Mouse (Mus musculus) neural tube, embryonic 14.5 days (tissue): ENCODE results near the gene Nf2. TPM values are rescaled to one million over a fixed set of nuclear protein-coding genes. Genes with fewer than 3 reads are reported as not detected.

Experiments used
- ATAC-seq: fragments of 200-750 bp; cut with Nextera tagmentation; 2 replicates; pipeline ENCODE4 v1.8.0; 2017; ENCODE audit warnings: low read depth, mild to moderate bottlenecking, moderate TSS enrichment, moderate library complexity
- H3K27ac ChIP-seq: fragments of 300-500 bp; sonication (generic); 2 replicates; pipeline ENCODE4 v1.5.1; 2014; ENCODE audit warnings: low read depth, mild to moderate bottlenecking, control low read depth, low read length, moderate library complexity, mixed read lengths
- H3K27me3 ChIP-seq: fragments of 300-500 bp; sonication (generic); 2 replicates; pipeline ENCODE4 v1.6.1; 2014; ENCODE audit warnings: low read length; ENCODE audit not compliant: control insufficient read depth, insufficient read depth
- H3K36me3 ChIP-seq: fragments of 300-500 bp; sonication (generic); 2 replicates; pipeline ENCODE4 v1.6.1; 2014; ENCODE audit warnings: low read length, mixed read lengths; ENCODE audit not compliant: control insufficient read depth, insufficient read depth
- H3K4me1 ChIP-seq: fragments of 300-500 bp; sonication (generic); 2 replicates; pipeline ENCODE4 v1.6.1; 2014; ENCODE audit warnings: low read length; ENCODE audit not compliant: control insufficient read depth, insufficient read depth
- H3K4me2 ChIP-seq: fragments of 300-500 bp; sonication (generic); 2 replicates; pipeline ENCODE4 v1.6.1; 2014; ENCODE audit warnings: mild to moderate bottlenecking, low read depth, low read length, control low read depth
- H3K4me3 ChIP-seq: fragments of 300-500 bp; sonication (generic); 2 replicates; pipeline ENCODE4 v1.5.1; 2014; ENCODE audit warnings: low read depth, low read length, control low read depth, mixed read lengths
- H3K9ac ChIP-seq: fragments of 300-500 bp; sonication (generic); replicated peaks from 2 replicates; pipeline ENCODE4 v1.6.1; 2014; ENCODE audit warnings: low read depth, mild to moderate bottlenecking, control low read depth, low read length, mixed read lengths
- H3K9me3 ChIP-seq: fragments of 300-500 bp; sonication (generic); 2 replicates; pipeline ENCODE4 v1.6.1; 2016; ENCODE audit warnings: low read length; ENCODE audit not compliant: control insufficient read depth
- WGBS: fragments of 180-500 bp; shearing (Covaris S2); extraction: QIAGEN DNeasy Blood & Tissue Kit; methylation state at CpG from one replicate; pipeline ENCODE4 v1.1.7; 2014; 5-methylcytosine and 5-hydroxymethylcytosine counted together
- polyA plus RNA-seq: library from polyadenylated mRNA; unstranded; fragments of >200 nt; fragmentation: Nextera tagmentation; extraction: Ambion mirVana; gene quantifications from 2 replicates; pipeline ENCODE4 v1.2.1, GENCODE M21; 2014

Gene Nf2
- polyA plus RNA-seq: 52.3 and 69.5 TPM in 2 replicates

DNA sequence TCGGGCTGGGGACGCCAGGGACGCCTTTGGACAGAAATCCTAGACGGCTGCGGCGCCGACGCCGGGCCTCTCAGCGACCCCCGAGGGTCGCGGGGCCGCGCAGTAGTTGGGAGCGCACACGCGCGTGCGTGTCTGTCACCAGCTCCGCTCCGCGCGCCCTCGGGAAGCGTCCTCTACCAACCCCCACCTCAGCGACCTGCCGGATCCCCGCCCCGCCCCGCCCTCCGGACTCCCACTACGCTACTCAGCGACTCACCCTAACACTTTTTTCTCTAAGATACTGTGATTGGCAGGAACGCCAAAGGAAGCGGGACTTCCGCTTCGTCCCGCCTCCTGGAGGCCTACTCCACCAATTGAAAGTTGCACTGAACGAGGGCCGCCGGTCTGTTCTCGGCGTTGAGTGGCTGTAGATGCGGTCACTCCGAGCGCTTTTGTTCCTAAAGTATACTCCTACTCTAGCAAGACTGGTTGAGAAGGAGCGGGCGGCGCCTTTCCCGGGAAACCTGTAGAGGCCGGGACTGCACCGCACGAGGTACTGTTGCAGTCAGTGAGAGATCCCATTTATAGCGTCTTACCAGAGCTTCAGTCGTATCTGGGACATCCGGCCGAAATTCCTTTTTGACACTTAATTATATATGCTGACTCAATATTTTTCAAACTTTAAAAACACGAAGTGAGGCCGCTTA, at the start of gene Nf2:
Gene Nf2 (minus strand): TSS at position 279 of the 686 bp plus-strand sequence.
- H3K9me3 ChIP-seq: no peaks in the 10 kb centered on the region
- H3K9ac ChIP-seq: peak within 1 kb of the TSS; percentile 86
- peak; percentile 99 for ATAC-seq
- H3K4me3 ChIP-seq: peak within 1 kb of the TSS; percentile 93
- peaks cover 16% of the 10 kb centered on the region; the same call in 1 of the 2 replicates for H3K4me1 ChIP-seq
- H3K27ac ChIP-seq: peak within 1 kb of the TSS; percentile 74; the same call in 1 of the 2 replicates
- under 1% methylated on average over 49 of the region's 60 CpGs for WGBS
- peak within 1 kb of the TSS; percentile 56 for H3K4me2 ChIP-seq
- no peaks in the 10 kb centered on the region for H3K36me3 ChIP-seq
- H3K27me3 ChIP-seq: no peaks in the 10 kb centered on the region

- Histone ChIP-seq H3K4me1 (peaks cover 3% of the 10 kb centered on the region; the same call in 1 of the 2 replicates), H3K36me3 (peaks cover 30% of the 10 kb centered on the region), H3K4me3 (peak within 1 kb of the TSS; percentile 58), H3K27ac (peak within 1 kb of the TSS; percentile 81), H3K9me3 (no peaks in the 10 kb centered on the region), H3K4me2 (peak within 1 kb of the TSS; percentile 82), H3K9ac (peak within 1 kb of the TSS; percentile 79), H3K27me3 (no peaks in the 10 kb centered on the region)
- peak; percentile 95 for ATAC-seq
- 3% methylated on average over 52 of the region's 52 CpGs for WGBS
Measured at GRCm38 (mm10) chr11:4894848-4895816, 45.8 kb upstream of the Nf2 start, which contains the start of gene Thoc5. TSS of gene Thoc5 (plus strand) at chr11:4895320.

GRCm38 (mm10) chr11:4886987-4887386, 37.7 kb upstream of the Nf2 start:
- H3K4me1 ChIP-seq: no peaks in the 10 kb centered on the region
- 90% methylated on average over 3 of the region's 3 CpGs for WGBS
- no peak overlapping the region for H3K27ac ChIP-seq
- H3K9ac ChIP-seq: no peak overlapping the region
- H3K4me2 ChIP-seq: no peak overlapping the region
- ATAC-seq: no peak
- no peak overlapping the region for H3K4me3 ChIP-seq
- H3K36me3 ChIP-seq: peaks cover 43% of the 10 kb centered on the region
- no peaks in the 10 kb centered on the region for H3K27me3 ChIP-seq
- H3K9me3 ChIP-seq: no peaks in the 10 kb centered on the region

- Histone ChIP-seq H3K4me3 (no peak overlapping the region), H3K27ac (no peak overlapping the region), H3K27me3 (no peaks in the 10 kb centered on the region), H3K9me3 (no peaks in the 10 kb centered on the region), H3K9ac (no peak overlapping the region), H3K4me2 (no peak overlapping the region), H3K4me1 (no peaks in the 10 kb centered on the region), H3K36me3 (peaks cover 34% of the 10 kb centered on the region)
- WGBS: 77% methylated on average over 2 of the region's 2 CpGs
- no peak for ATAC-seq
Measured at GRCm38 (mm10) chr11:4885385-4885903, 36.1 kb upstream of the Nf2 start.

- 43% methylated on average over 14 of the region's 14 CpGs for WGBS
- Histone ChIP-seq H3K4me2 (no peak overlapping the region), H3K9ac (no peak overlapping the region), H3K27me3 (no peaks in the 10 kb centered on the region), H3K4me3 (no peak overlapping the region), H3K36me3 (peaks cover 17% of the 10 kb centered on the region; the same call in 1 of the 2 replicates), H3K27ac (no peak overlapping the region), H3K9me3 (no peaks in the 10 kb centered on the region), H3K4me1 (no peaks in the 10 kb centered on the region)
- ATAC-seq: no peak
Measured at GRCm38 (mm10) chr11:4882892-4883627, 33.7 kb upstream of the Nf2 start.

- H3K9me3 ChIP-seq: no peaks in the 10 kb centered on the region
- no peak for ATAC-seq
- 89% methylated on average over 4 of the region's 4 CpGs for WGBS
Measured at GRCm38 (mm10) chr11:4881087-4881486, 31.8 kb upstream of the Nf2 start.

DNA sequence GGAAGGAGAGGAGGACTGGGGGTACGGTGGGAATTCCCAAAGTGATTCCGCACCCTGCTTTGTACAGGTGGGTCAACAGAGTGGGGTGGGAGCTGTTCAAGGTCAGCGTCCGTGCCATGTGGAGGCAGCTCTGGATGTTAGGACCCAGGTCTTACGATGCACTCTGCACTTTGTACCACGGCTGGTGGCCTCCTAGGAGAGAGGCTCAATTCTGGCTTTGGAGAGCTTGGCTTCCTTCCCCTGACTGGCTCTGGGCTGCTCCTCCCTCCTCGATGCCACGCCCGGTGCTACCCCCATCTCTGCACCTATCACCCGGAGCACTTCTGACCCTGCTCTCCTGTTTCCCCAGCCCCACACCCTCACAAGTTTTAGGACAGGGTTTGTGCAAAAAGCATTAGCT, 25.2 kb upstream of the Nf2 start:
- H3K27me3 ChIP-seq: no peaks in the 10 kb centered on the region
- peak overlapping the region; percentile 59 for H3K4me3 ChIP-seq
- peak; percentile 42; the same call in 1 of the 2 replicates for ATAC-seq
- peak overlapping the region; percentile 60 for H3K4me2 ChIP-seq
- H3K9ac ChIP-seq: peak overlapping the region; percentile 79
- WGBS: 8% methylated on average over 10 of the region's 10 CpGs
- H3K27ac ChIP-seq: no peak overlapping the region
- H3K9me3 ChIP-seq: no peaks in the 10 kb centered on the region
- peaks cover 6% of the 10 kb centered on the region; the same call in 1 of the 2 replicates for H3K4me1 ChIP-seq
- H3K36me3 ChIP-seq: no peaks in the 10 kb centered on the region

More at GRCm38 (mm10) chr11:4881087-4881486, 31.8 kb upstream of the Nf2 start:
- no peak overlapping the region for H3K27ac ChIP-seq
- no peaks in the 10 kb centered on the region for H3K27me3 ChIP-seq
- H3K4me3 ChIP-seq: no peak overlapping the region
- H3K4me1 ChIP-seq: no peaks in the 10 kb centered on the region
- no peak overlapping the region for H3K9ac ChIP-seq
- no peak overlapping the region for H3K4me2 ChIP-seq
- peaks cover 14% of the 10 kb centered on the region; the same call in 1 of the 2 replicates for H3K36me3 ChIP-seq

DNA sequence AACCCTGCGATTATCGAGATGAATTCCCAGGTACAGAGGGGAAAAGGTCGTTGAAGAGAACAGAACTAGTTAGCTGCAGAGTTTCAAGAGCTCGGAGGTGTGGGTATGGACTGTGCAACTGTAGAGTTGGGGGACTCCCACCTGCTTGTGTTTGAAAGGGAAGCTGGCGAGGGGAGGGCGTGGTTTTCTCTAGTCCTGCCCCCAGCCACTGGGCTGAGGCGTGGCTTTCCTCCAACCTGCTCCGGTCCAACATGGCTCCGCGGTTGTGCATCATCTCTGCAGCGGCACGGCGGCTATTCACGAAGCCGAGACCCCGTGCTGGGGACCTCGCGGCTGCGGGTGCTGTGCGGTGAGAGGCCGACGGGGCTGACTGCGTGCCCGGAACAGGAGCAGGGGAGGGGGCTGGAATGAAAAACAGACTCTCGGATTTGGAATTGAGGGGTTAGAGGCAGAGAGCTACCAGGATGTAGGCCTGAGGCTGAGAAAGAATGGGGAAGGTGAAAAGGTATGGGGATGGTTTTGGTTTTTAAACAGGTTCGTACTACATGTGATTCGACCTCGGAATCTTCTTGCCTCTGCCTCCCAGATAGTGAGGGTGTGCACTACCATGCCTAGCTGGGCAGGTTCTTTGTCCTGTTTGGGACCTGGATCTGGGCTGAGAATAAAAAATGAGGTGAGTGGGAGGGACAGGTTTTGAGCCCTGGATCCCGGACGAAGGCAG, 24.6 kb upstream of the Nf2 start, which contains the start of gene Nipsnap1:
Gene Nipsnap1 (plus strand): TSS at position 197 of the 721 bp plus-strand sequence.
- peak within 1 kb of the TSS; percentile 79 for H3K9ac ChIP-seq
- no peaks in the 10 kb centered on the region for H3K36me3 ChIP-seq
- H3K27ac ChIP-seq: peak within 1 kb of the TSS; percentile 69
- no peaks in the 10 kb centered on the region for H3K9me3 ChIP-seq
- WGBS: under 1% methylated on average over 30 of the region's 30 CpGs
- ATAC-seq: peak; percentile 95
- peaks cover 6% of the 10 kb centered on the region; the same call in 1 of the 2 replicates for H3K4me1 ChIP-seq
- H3K4me2 ChIP-seq: peak within 1 kb of the TSS; percentile 60
- no peaks in the 10 kb centered on the region for H3K27me3 ChIP-seq
- peak within 1 kb of the TSS; percentile 59 for H3K4me3 ChIP-seq
